Mouse (Mus musculus): ENCODE measurements around the gene Sec11a. TPM values are rescaled to one million over a fixed set of nuclear protein-coding genes. Genes with fewer than 3 reads are reported as not detected.

Sec11a gene
- polyA plus RNA-seq, 1 experiment from 2014 or later = 256 TPM

DNA sequence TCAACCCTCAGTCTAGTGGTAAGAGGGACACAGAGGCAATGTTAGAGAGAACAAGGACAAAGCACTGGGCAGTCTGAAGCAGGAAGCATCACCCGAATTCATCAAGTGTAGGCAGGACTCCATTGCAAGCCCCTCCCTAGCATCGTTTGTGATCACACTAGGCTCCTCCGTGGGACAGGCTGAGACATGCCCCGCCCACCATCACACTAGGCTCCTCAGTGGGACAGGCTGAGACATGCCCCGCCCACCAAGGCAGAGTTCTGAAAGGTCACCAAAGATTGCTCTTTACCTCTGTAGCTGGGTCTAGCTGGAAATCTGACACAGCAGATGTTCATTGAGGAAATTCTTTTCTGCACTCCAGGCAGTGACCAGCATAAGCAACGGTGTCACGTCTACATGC, 36.5 kb downstream of the Sec11a start:
- no peak for ATAC-seq (ENCODE audit: low FRiP score, low read depth)
- Histone ChIP-seq H3K36me3 (peaks cover 86% of the 10 kb centered on the region), H3K9ac (no peak overlapping the region), H3K4me1 (no peaks in the 10 kb centered on the region), H3K27ac (no peak overlapping the region), H3K4me3 (no peak overlapping the region), H3K9me3 (no peaks in the 10 kb centered on the region), H3K4me2 (replicated peaks) (no peak overlapping the region), H3K27me3 (no peaks in the 10 kb centered on the region)
- WGBS = 75% methylated on average over 7 of the region's 7 CpGs

DNA sequence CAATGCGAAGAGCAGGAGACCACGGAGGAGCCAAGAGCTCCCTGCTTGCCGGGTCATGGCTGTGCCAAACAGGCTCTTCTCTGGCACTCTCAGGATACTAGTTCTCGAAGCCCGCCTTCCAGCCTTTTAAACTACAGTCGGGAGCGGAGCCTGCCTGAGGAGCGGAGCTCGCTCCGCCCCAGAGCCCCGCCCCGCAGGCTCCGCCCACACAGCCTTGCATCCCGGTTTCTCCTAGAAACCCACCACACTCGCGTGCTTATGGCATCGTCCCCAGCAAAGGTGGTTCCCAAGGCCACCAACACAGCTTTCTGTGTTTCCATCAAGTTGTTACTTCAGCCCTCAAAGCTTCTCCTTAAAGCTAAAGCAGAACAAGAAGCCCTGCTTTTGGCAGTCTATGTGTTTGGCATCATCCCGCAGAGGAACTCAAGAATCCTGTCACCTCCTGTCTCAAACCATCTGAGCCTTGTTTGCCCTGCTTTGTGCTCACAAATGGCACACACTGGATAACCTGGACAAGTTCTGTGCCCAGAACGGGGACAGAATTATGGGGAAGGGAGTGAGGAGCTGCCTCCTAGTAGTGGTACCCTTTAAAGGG, 42.6 kb downstream of the Sec11a start, which contains the start of gene Nmb:
TSS of gene Nmb (minus strand) at position 156 of the 595 bp plus-strand sequence.
- H3K4me1 ChIP-seq = peaks cover 27% of the 10 kb centered on the region
- WGBS = 4% methylated on average over 19 of the region's 19 CpGs
- no peak within 1 kb of the TSS for H3K27ac ChIP-seq
- peak within 1 kb of the TSS; percentile 91 for H3K4me2 ChIP-seq (replicated peaks)
- H3K36me3 ChIP-seq = peaks cover 37% of the 10 kb centered on the region
- no peaks in the 10 kb centered on the region for H3K27me3 ChIP-seq
- peak within 1 kb of the TSS; percentile 73 for H3K9ac ChIP-seq
- peak; percentile 70; the same call in 1 of the 2 replicates for ATAC-seq (ENCODE audit: low FRiP score, low read depth)
- peak within 1 kb of the TSS; percentile 51 for H3K4me3 ChIP-seq
- H3K9me3 ChIP-seq = no peaks in the 10 kb centered on the region

DNA sequence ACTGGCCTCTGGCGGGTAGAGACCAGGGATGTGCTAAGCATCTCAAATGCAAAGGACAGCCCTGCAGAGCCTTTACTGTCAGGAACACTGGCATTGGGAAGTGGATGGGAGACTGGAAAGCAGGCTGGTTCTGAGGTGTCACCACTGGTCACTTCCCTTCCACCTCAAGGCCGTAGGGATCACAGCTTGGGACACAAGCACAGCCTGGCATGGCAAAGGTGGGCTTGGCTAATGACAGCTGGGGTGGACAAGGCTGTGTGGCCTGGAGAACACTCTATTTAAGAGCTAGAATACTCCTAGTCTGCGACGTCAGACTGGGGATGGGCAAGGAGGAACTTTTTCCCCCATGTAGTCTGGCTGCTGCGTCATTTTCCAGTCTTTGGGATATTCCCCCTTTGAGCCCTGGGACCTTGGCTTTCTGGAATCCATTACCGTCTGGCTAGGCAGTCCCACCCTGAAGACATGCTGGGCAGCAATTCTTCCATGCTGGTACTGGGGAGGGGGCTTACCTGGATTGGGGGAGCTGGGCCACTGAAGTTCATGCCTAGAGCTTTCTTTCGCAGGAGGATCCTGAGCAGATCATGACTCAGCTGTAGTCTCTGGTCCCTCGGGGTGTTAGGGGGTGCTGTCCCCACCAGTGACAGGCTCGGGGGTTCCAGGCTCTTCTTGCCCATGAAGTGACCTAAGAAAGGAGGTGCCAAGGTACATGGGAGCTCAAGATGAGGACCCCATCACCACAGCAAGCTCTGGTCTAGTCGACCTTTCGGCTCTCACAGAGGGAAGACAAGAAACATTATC, 43.8 kb downstream of the Sec11a start:
- ATAC-seq (ENCODE audit: low FRiP score, low read depth) = no peak
- Histone ChIP-seq H3K4me2 (replicated peaks) (peak overlapping the region; percentile 91), H3K27ac (no peak overlapping the region), H3K27me3 (no peaks in the 10 kb centered on the region), H3K4me3 (peak overlapping the region; percentile 51), H3K9me3 (no peaks in the 10 kb centered on the region), H3K36me3 (peaks cover 26% of the 10 kb centered on the region), H3K4me1 (peaks cover 32% of the 10 kb centered on the region), H3K9ac (peak overlapping the region; percentile 73; the same call in 1 of the 2 replicates)
- 87% methylated on average over 11 of the region's 11 CpGs for WGBS

DNA sequence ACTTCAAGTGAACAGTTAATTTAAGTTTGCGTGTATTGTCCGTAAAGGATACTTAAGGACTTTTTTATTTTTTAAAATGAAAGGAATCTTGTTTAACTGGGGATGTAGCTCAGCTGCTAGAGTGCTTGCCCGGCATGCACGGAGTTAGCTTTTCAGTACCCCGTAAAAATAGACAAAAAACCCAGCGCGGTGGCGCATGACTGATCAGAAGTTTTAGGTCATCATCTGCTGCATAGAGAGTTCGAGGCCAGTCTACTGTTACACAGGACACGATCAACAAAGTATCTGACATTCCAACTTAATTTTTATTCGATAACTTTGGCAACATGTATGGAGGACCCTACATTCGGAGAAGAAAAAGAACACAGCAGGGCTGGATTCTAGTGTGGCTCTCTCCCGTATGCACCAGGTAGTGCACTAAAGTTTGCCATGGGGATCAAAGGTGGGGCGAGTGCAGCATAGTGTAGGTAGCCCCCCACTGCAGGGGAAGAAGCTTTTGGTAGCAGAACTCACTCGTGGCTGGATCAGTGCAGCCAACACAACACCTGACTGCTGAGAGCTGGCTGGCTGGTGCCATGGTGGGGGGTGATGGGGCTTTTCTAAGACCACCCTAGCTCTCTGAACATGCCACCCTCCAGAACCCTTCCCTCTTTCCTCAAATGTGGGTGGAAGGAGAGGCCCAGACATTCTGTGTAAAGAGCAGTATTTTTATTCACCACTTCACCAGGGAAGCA, 45.9 kb downstream of the Sec11a start:
- ATAC-seq (ENCODE audit: low FRiP score, low read depth) = no peak
- no peaks in the 10 kb centered on the region for H3K27me3 ChIP-seq
- H3K4me1 ChIP-seq = peaks cover 32% of the 10 kb centered on the region
- peak overlapping the region; percentile 72 for H3K4me3 ChIP-seq
- 32% methylated on average over 15 of the region's 15 CpGs for WGBS
- peak overlapping the region; percentile 75 for H3K9ac ChIP-seq
- H3K4me2 ChIP-seq (replicated peaks) = peak overlapping the region; percentile 94
- H3K36me3 ChIP-seq = peaks cover 29% of the 10 kb centered on the region
- H3K27ac ChIP-seq = peak overlapping the region; percentile 56
- H3K9me3 ChIP-seq = no peaks in the 10 kb centered on the region

DNA sequence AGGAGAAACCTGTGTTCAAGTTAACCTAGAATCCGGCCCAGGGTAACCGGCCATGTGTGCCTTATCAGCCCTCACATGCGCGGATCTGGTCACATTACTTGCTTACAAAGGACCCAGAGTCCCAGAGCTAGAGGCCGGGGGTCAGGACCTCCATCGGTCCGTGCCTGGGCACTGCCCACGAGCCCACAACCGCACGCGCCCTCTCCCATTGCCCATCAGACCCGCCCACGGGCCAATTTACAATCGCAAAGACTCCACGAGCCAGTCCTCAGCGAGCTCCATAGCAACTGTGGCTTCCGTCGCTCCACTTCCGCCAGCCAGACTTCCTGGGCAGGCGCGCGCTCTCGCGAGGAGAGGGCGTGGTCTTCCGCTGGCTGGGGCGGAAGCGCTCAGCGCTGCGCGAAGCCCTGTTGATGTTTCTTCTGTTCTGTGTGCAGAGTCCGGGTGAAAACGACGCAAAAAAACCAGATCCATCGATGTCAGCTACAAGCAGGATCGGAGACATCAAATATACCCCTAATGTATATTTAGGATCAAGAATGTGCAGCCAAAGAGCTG, 46.6 kb downstream of the Sec11a start, which contains the start of gene Wdr73:
TSS of gene Wdr73 (minus strand) at position 326 of the 558 bp plus-strand sequence.
- Histone ChIP-seq H3K9ac (peak within 1 kb of the TSS; percentile 75), H3K4me3 (peak within 1 kb of the TSS; percentile 72), H3K27me3 (no peaks in the 10 kb centered on the region), H3K36me3 (peaks cover 31% of the 10 kb centered on the region), H3K9me3 (no peaks in the 10 kb centered on the region), H3K4me2 (replicated peaks) (peak within 1 kb of the TSS; percentile 94), H3K27ac (peak within 1 kb of the TSS; percentile 56), H3K4me1 (peaks cover 32% of the 10 kb centered on the region)
- WGBS = under 1% methylated on average over 36 of the region's 36 CpGs
- peak; percentile 93 for ATAC-seq (ENCODE audit: low FRiP score, low read depth)

DNA sequence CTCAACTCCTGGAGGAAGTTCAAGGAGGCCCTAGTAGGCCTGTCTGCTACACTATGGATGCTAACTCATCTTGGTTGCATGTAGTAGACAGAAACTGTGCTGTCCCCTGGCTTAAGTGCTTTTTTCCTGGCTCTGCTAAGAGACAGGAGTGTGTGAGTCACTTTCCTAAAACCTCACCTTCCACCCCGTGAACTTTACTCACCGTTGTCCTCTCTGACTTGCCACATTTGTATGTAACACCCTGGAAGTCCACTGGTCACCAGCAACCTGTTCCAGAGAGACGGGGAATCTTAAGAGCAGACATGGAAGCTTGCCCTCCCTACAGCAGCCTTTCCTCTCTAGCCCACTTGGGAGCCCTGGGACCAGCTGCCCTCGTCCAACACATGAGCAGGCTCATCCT, 49.9 kb downstream of the Sec11a start:
- H3K4me2 ChIP-seq (replicated peaks) = no peak overlapping the region
- H3K9me3 ChIP-seq = no peaks in the 10 kb centered on the region
- WGBS = 87% methylated on average over 4 of the region's 4 CpGs
- peaks cover 19% of the 10 kb centered on the region for H3K4me1 ChIP-seq
- no peak for ATAC-seq (ENCODE audit: low FRiP score, low read depth)
- no peak overlapping the region for H3K4me3 ChIP-seq
- H3K9ac ChIP-seq = no peak overlapping the region
- H3K27ac ChIP-seq = no peak overlapping the region
- H3K27me3 ChIP-seq = no peaks in the 10 kb centered on the region
- H3K36me3 ChIP-seq = peaks cover 51% of the 10 kb centered on the region

DNA sequence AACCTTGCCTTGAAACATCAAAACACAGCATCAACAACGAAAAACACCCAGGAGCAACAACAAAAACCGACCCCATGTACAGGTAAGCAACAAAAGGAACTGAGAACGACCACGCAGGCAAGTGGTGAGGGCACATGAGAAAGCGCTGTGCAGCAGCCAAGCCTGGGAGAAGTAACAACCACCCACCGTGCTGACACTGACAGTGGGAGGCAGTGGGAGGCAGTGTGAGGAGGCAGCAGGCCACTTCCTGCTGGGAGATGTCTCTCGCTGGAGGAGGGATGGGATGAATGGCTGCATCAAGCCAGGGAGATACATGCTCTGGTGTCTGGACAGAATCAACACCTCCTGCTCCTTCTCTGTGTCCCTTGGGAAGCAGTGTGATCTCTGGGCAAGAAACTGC, 50.4 kb downstream of the Sec11a start:
- WGBS = 91% methylated on average over 7 of the region's 7 CpGs
- ATAC-seq (ENCODE audit: low FRiP score, low read depth) = no peak
- no peak overlapping the region for H3K4me3 ChIP-seq
- H3K36me3 ChIP-seq = peaks cover 57% of the 10 kb centered on the region
- peaks cover 17% of the 10 kb centered on the region for H3K4me1 ChIP-seq
- H3K9me3 ChIP-seq = no peaks in the 10 kb centered on the region
- no peak overlapping the region for H3K4me2 ChIP-seq (replicated peaks)
- no peak overlapping the region for H3K9ac ChIP-seq
- no peak overlapping the region for H3K27ac ChIP-seq
- no peaks in the 10 kb centered on the region for H3K27me3 ChIP-seq

DNA sequence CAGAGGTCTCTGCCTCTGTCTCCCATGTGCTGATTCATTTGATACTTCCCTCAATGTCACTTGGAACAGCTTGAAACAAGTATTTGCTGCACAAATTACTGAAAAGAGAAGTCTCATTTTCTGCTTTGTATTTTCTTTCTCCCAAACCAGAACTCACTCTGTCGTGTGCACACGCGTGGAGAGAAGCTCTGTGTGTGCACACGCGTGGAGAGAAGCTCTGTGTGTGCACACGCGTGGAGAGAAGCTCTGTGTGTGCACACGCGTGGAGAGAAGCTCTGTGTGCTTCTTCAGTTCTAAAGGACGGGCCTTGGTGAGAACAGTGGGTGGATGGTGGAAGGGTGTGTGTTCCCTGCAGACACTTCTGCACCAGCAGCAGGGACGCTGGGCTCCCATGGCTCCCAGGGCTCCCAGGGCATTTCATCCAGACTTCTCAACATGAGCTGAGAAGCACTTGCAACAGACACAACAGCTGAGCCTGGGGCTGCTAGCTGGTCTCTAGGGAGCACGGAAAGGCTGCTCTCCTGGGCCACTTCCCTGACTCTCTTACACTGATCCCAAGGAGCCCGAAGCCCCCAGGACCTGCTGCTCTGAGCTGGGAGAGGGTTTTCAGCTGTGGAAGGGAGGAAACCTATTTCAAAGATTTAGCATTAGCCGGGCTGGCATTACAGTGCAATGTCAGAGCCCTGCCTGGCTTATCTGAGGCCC, 52.6 kb downstream of the Sec11a start:
- Histone ChIP-seq H3K4me2 (replicated peaks) (no peak overlapping the region), H3K4me1 (peaks cover 4% of the 10 kb centered on the region; the same call in 1 of the 2 replicates), H3K4me3 (no peak overlapping the region), H3K27me3 (no peaks in the 10 kb centered on the region), H3K9me3 (no peaks in the 10 kb centered on the region), H3K9ac (no peak overlapping the region; the same call in 1 of the 2 replicates), H3K36me3 (peaks cover 73% of the 10 kb centered on the region), H3K27ac (no peak overlapping the region)
- WGBS = 93% methylated on average over 14 of the region's 14 CpGs
- ATAC-seq (ENCODE audit: low FRiP score, low read depth) = no peak

DNA sequence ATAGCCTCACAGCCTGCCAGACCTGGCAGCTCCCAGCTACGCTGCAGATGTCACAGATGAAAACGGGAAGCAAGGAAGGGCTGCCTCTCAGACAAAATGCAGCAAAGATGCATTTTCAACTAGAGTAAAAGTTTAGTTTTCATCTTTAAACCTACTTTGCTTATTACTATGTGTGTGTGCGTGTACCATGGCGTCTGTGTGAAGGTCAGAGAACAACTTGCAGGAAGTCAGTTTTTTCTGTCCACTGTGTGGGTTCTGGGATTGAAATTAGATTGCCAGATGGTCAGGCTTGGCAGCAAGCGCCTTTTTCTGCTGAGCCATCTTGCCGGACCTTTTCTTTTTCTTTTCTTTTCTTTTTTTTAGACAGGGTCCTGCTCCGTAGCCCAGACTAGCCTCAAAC, 53.4 kb downstream of the Sec11a start:
- 86% methylated on average over 7 of the region's 7 CpGs for WGBS
- H3K4me3 ChIP-seq = no peak overlapping the region
- H3K27me3 ChIP-seq = no peaks in the 10 kb centered on the region
- H3K4me1 ChIP-seq = peaks cover 8% of the 10 kb centered on the region
- no peak for ATAC-seq (ENCODE audit: low FRiP score, low read depth)
- no peak overlapping the region for H3K4me2 ChIP-seq (replicated peaks)
- peaks cover 73% of the 10 kb centered on the region for H3K36me3 ChIP-seq
- no peak overlapping the region for H3K27ac ChIP-seq
- no peaks in the 10 kb centered on the region for H3K9me3 ChIP-seq
- H3K9ac ChIP-seq = no peak overlapping the region

DNA sequence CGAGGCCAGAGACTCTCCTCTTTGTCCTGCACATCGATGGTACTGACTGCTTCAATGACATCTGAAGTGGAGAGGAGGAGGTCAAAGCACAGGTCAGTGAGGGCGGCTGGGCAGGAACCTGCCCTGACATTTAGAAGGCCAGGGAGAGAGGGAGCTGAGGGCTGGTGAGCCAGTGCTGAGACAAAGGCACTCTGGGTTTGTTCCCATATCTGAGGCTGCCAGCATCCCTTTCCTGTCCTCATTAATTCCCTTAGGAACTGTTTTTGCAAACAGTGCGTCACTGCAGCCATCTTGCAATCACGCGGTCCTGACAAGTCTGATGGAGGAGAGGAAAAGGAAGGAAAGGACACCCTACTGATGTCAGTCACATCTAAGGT, 53.8 kb downstream of the Sec11a start:
- Histone ChIP-seq H3K36me3 (peaks cover 73% of the 10 kb centered on the region), H3K9ac (no peak overlapping the region), H3K27me3 (no peaks in the 10 kb centered on the region), H3K4me3 (no peak overlapping the region), H3K4me2 (replicated peaks) (no peak overlapping the region), H3K27ac (no peak overlapping the region), H3K4me1 (peaks cover 13% of the 10 kb centered on the region), H3K9me3 (no peaks in the 10 kb centered on the region)
- WGBS = 80% methylated on average over 6 of the region's 6 CpGs
- ATAC-seq (ENCODE audit: low FRiP score, low read depth) = no peak

DNA sequence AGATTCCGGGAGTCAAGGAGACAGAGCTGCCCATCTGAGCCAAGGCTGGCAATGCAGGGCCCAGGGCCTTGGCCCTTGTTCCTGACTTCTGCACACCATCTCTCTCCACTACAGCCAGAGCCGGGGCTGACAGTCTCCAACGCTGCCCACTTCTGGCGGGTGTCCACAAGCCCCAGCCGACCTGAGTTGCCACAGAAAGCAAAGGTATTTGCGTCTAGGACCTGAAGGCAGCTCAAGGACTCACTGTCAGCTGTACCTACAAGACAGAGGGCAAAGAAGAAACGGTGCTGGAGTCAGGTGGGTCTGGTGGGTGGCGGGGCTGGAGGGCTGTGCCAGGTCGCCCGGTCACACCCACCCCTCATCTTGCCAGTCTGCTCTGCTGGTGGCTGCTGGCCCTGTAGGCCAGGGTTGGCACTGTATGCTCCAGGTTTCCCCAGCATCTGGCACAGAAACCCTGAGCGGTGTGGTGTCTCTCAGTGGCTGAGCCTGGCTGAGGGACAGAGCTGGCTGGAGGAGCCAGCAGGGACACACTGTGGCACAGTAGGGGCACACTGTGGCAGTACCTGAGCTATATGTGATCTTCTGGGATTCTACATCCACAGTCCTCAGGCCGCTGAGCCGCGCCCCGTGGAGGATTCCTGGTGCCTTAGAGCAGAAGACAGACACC, 54.4 kb downstream of the Sec11a start:
- no peak for ATAC-seq (ENCODE audit: low FRiP score, low read depth)
- H3K4me2 ChIP-seq (replicated peaks) = no peak overlapping the region
- peaks cover 70% of the 10 kb centered on the region for H3K36me3 ChIP-seq
- no peaks in the 10 kb centered on the region for H3K27me3 ChIP-seq
- 93% methylated on average over 15 of the region's 15 CpGs for WGBS
- no peak overlapping the region for H3K4me3 ChIP-seq
- no peaks in the 10 kb centered on the region for H3K9me3 ChIP-seq
- peaks cover 15% of the 10 kb centered on the region for H3K4me1 ChIP-seq
- no peak overlapping the region for H3K9ac ChIP-seq
- no peak overlapping the region for H3K27ac ChIP-seq

Measured in limb, embryonic 13.5 days (tissue).